Mouse (Mus musculus) CD8-positive naive resting alpha-beta T cell, adult 2 months (primary cell): ENCODE measurements around the gene Nr1d1.
A peak's percentile ranks its signal among the peaks of the same experiment; 100 is the strongest.

Source experiments
- DNase-seq, 2 experiments: peaks; one replicate each; pipeline ENCODE4 v3.0.0; 2022; ENCODE audit warnings: low read depth in 2 of 2, low spot score in 2 of 2

Gene Nr1d1

GRCm38 (mm10) chr11:98752562-98753140, 22.5 kb downstream of the Nr1d1 start:
- DNase-seq = no peak

- no peak for DNase-seq
Observed at GRCm38 (mm10) chr11:98751221-98751782, 23.8 kb downstream of the Nr1d1 start.

- DNase-seq = no peak
Observed at GRCm38 (mm10) chr11:98750351-98751201, 24.6 kb downstream of the Nr1d1 start.

- no peak for DNase-seq
Observed at GRCm38 (mm10) chr11:98749716-98750115, 25.4 kb downstream of the Nr1d1 start.

GRCm38 (mm10) chr11:98748506-98749416, 26.4 kb downstream of the Nr1d1 start:
- DNase-seq = peak in 1 of 2 experiments; percentile 29

GRCm38 (mm10) chr11:98747804-98748505, 27.2 kb downstream of the Nr1d1 start:
- DNase-seq = peak in 1 of 2 experiments; percentile 11

GRCm38 (mm10) chr11:98746855-98747693, 28.1 kb downstream of the Nr1d1 start:
- DNase-seq = peak; percentile 41 to 63

- DNase-seq = no peak
Observed at GRCm38 (mm10) chr11:98745932-98746853, 28.9 kb downstream of the Nr1d1 start.

GRCm38 (mm10) chr11:98744456-98745019, 30.6 kb downstream of the Nr1d1 start:
- DNase-seq = no peak

GRCm38 (mm10) chr11:98743655-98744345, 31.3 kb downstream of the Nr1d1 start:
- DNase-seq = no peak

- DNase-seq = no peak
Observed at GRCm38 (mm10) chr11:98742397-98743291, 32.5 kb downstream of the Nr1d1 start.

- peak; percentile 56 to 61 for DNase-seq
Observed at GRCm38 (mm10) chr11:98741622-98742396, 33.3 kb downstream of the Nr1d1 start.

- no peak for DNase-seq
Observed at GRCm38 (mm10) chr11:98741051-98741620, 34.0 kb downstream of the Nr1d1 start.

- peak; percentile 29 to 45 for DNase-seq
Observed at GRCm38 (mm10) chr11:98740393-98741050, 34.6 kb downstream of the Nr1d1 start, which contains the start of gene Thra. TSS of gene Thra (plus strand) at chr11:98740638.

- no peak for DNase-seq
Observed at GRCm38 (mm10) chr11:98740026-98740392, 35.1 kb downstream of the Nr1d1 start.
